Mouse (Mus musculus) heart, adult 10 weeks (tissue): ENCODE data around the gene Xrn1. TPM values are rescaled to one million over a fixed set of nuclear protein-coding genes. Genes with fewer than 3 reads are reported as not detected.

Experiments used
- polyA plus RNA-seq: library from polyadenylated mRNA; stranded (reverse); fragments of 350-450 nt; fragmentation: Illumina TruSeq; extraction: RNeasy Lipid Tissue Mini Kit (QIAGEN cat#74804); gene quantifications from one replicate; pipeline ENCODE4 v1.2.3, GENCODE M21; 2014; ENCODE audit warnings: low read depth, low replicate concordance

The Xrn1 gene
- 8.5 TPM for polyA plus RNA-seq

GRCm38 (mm10) chr9:95954585-95955461 is at the start of gene Xrn1:
Gene Xrn1 (plus strand): TSS chr9:95954760.

Other genes starting within 250 kb of the Xrn1 start
- 7.7 TPM for gene Trpc1, start 204.4 kb upstream of the Xrn1 start, polyA plus RNA-seq
- gene Pls1, start 109.4 kb upstream of the Xrn1 start, polyA plus RNA-seq, result 0.16 TPM
- gene Atr, start 97.2 kb upstream of the Xrn1 start, polyA plus RNA-seq, result 7.6 TPM
- 3.4 TPM for gene Gk5, start 164.6 kb downstream of the Xrn1 start, polyA plus RNA-seq
- gene Tfdp2, start 241.5 kb downstream of the Xrn1 start, polyA plus RNA-seq, result 50.9 TPM